Mouse (Mus musculus) MN1 (cell line): ENCODE measurements at regions not wholly inside any gene's neighbourhood (a gene's known extent, or its start where the extent isn't known, plus 50 kb on each side); places are given as distances from the start of the nearest gene placed in this dataset.

ENCODE experiments used
- DNase-seq: peaks from one replicate; pipeline ENCODE4 v3.0.0-alpha.2; 2016; ENCODE audit warnings: low spot score

- no peak for DNase-seq
Observed at GRCm38 (mm10) chr15:62994691-62995090, 850.3 kb downstream of the Gsdmc2 start.

- no peak for DNase-seq
Observed at GRCm38 (mm10) chr15:62986871-62987270, 858.1 kb downstream of the Gsdmc2 start.

GRCm38 (mm10) chr15:62986147-62986546, 858.8 kb downstream of the Gsdmc2 start:
- DNase-seq: no peak

GRCm38 (mm10) chr15:62970566-62970965, 874.4 kb downstream of the Gsdmc2 start:
- DNase-seq: no peak

- DNase-seq: no peak
Observed at GRCm38 (mm10) chr15:62962681-62963080, 882.3 kb downstream of the Gsdmc2 start.

- DNase-seq: peak; percentile 61
Observed at GRCm38 (mm10) chr15:62960623-62961022, 884.4 kb downstream of the Gsdmc2 start.

- DNase-seq: no peak
Observed at GRCm38 (mm10) chr15:62958506-62959330, 886.3 kb downstream of the Gsdmc2 start.

GRCm38 (mm10) chr15:62954889-62955288, 890.1 kb downstream of the Gsdmc2 start:
- DNase-seq: no peak

GRCm38 (mm10) chr15:62954322-62954820, 890.6 kb downstream of the Gsdmc2 start:
- DNase-seq: no peak

GRCm38 (mm10) chr15:62953215-62953941, 891.6 kb downstream of the Gsdmc2 start:
- DNase-seq: no peak

GRCm38 (mm10) chr15:62952487-62953214, 892.3 kb downstream of the Gsdmc2 start:
- DNase-seq: no peak

GRCm38 (mm10) chr15:62939416-62939815, 905.6 kb downstream of the Gsdmc2 start:
- no peak for DNase-seq

GRCm38 (mm10) chr15:62937756-62938155, 907.2 kb downstream of the Gsdmc2 start:
- no peak for DNase-seq

- DNase-seq: peak; percentile 84
Observed at GRCm38 (mm10) chr15:62934522-62935189, 910.3 kb downstream of the Gsdmc2 start.

- DNase-seq: peak; percentile 44
Observed at GRCm38 (mm10) chr15:62920520-62920919, 924.5 kb downstream of the Gsdmc2 start.

- no peak for DNase-seq
Observed at GRCm38 (mm10) chr15:62919264-62919663, 925.7 kb downstream of the Gsdmc2 start.

- no peak for DNase-seq
Observed at GRCm38 (mm10) chr15:62908379-62908778, 936.6 kb downstream of the Gsdmc2 start.

GRCm38 (mm10) chr15:62907181-62907580, 937.8 kb downstream of the Gsdmc2 start:
- DNase-seq: no peak

GRCm38 (mm10) chr15:62903047-62903822, 941.7 kb downstream of the Gsdmc2 start:
- peak; percentile 99 for DNase-seq

GRCm38 (mm10) chr15:62901955-62902354, 943.0 kb downstream of the Gsdmc2 start:
- DNase-seq: no peak

GRCm38 (mm10) chr15:62889798-62890197, 955.2 kb downstream of the Gsdmc2 start:
- peak; percentile 69 for DNase-seq
